20 mouse cellular contexts compared by ENCODE assay signal in the genomic region with DNA sequence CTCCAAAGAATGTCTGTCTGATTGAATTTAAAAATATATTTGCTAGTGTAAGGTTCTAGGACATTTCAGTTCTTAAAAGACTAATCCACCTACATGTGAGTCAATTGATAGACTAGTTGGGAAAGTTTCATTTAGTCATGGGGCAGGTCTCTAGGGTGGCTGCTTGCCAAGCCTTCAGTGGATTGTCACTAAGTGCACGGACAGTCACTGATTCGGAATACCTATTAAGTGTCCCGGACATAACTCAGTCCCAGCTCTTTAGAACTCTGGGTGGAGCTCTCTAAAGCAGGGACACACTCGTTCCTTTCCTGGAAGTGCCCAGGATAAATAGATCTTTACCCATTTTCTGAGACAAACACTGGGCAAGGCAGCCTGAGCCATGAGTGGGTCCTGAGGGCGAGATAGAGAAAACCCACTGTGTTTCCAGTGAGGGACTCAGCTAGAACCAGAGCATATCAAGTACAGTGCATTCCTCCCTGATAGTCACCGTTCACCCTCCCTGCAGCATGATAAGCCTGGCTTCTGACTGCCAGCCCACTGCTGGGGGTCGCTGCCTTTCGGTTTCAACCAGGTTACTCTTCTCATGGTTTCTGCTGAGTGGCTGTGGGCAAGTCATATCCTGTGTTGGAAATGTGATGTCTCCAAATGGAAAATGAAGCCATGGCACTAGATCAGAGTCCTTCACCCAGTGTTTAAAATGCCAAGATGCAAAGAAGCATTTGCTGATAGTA.
A peak's percentile ranks its signal among the peaks of the same experiment; 100 is the strongest.
DNase-seq lines count a peak whose midpoint lies in the region; ATAC-seq and TF ChIP-seq lines count a peak whose summit lies in the region.
"Had no signal": no experiment of that assay in that cellular context is flagged by ENCODE, and none has a peak within 500 bp of the region (broad histone marks: within the 10 kb centered on the region; RNA-seq: fewer than 3 reads in every experiment).

No protein-coding gene starts in this region.

- no peak overlapping the region for H3K27ac ChIP-seq in lung, postnatal 0 days (ENCODE audit: low read length)
- H3K27ac ChIP-seq in heart, postnatal 0 days (ENCODE audit: low read depth), result peak overlapping the region; percentile 75
- H3K27ac ChIP-seq: gastrocnemius, adult 2 months; hindbrain, embryonic 15.5 days; layer of hippocampus, adult 2 months; left cerebral cortex, adult 2 months; limb, embryonic 12.5 days; macrophage; midbrain, embryonic 15.5 days had no signal

- WGBS in lung, postnatal 0 days, result 42% methylated on average over 8 of the region's 8 CpGs
- 21% methylated on average over 8 of the region's 8 CpGs for WGBS in heart, postnatal 0 days

- 0 out of 2 replicates have a peak, but pooled peaks have one; percentile 11 for ATAC-seq in lung, postnatal 0 days
- peak; percentile 69; the same call in 1 of the 2 replicates for ATAC-seq in heart, postnatal 0 days (ENCODE audit: insufficient read depth, low read depth)
- ATAC-seq: midbrain, embryonic 15.5 days had no signal

- no peak overlapping the region for H3K4me3 ChIP-seq in lung, postnatal 0 days (ENCODE audit: low read depth, low read length)
- no peak overlapping the region for H3K4me3 ChIP-seq in heart, postnatal 0 days (ENCODE audit: low read depth, low read length)
- H3K4me3 ChIP-seq: gastrocnemius, adult 2 months; hindbrain, embryonic 15.5 days; layer of hippocampus, adult 2 months; left cerebral cortex, adult 2 months; limb, embryonic 12.5 days; midbrain, embryonic 15.5 days had no signal

- no peak for TF ChIP-seq EP300 in lung, postnatal 0 days (IDR thresholded peaks at IDR 0.05)
- no peak for TF ChIP-seq EP300 in heart, postnatal 0 days (IDR thresholded peaks at IDR 0.05; ENCODE audit: low read depth)

- H3K9ac ChIP-seq in lung, postnatal 0 days (replicated peaks; ENCODE audit: low read depth), result no peak overlapping the region
- no peak overlapping the region for H3K9ac ChIP-seq in heart, postnatal 0 days (replicated peaks; ENCODE audit: low read depth, low read length)
- H3K9ac ChIP-seq: hindbrain, embryonic 15.5 days; limb, embryonic 12.5 days; midbrain, embryonic 15.5 days had no signal

- H3K27me3 ChIP-seq in lung, postnatal 0 days (replicated peaks; ENCODE audit: insufficient read depth, low read length), result no peaks in the 10 kb centered on the region
- no peaks in the 10 kb centered on the region for H3K27me3 ChIP-seq in heart, postnatal 0 days (ENCODE audit: control insufficient read depth, insufficient read depth, low read length)
- H3K27me3 ChIP-seq: hindbrain, embryonic 15.5 days; limb, embryonic 12.5 days; midbrain, embryonic 15.5 days had no signal

- peak; percentile 86 for DNase-seq in heart, adult 11 months
- DNase-seq in heart, adult 9 months (ENCODE audit: low spot score in 2 of 2), result no peak
- DNase-seq in lung, postnatal 0 days (ENCODE audit: low spot score), result peak; percentile 17
- DNase-seq in lung, postnatal 4 days, result no peak
- peak; percentile 68 for DNase-seq in heart, postnatal 0 days (ENCODE audit: low spot score)
- peak; percentile 61 for DNase-seq in naive thymus-derived CD4-positive, alpha-beta T cell, adult 2 months (ENCODE audit: low read depth)
- no peak for DNase-seq in kidney, adult 9 months
- DNase-seq in thymus, postnatal 4 days, result no peak
- DNase-seq: adrenal gland, postnatal 25 days; gastrocnemius, adult 2 months; kidney, adult 11 months; kidney, postnatal 10 days; lung, adult 2 months; thymus, postnatal 14 days had no signal

- H3K4me2 ChIP-seq in lung, postnatal 0 days (replicated peaks; ENCODE audit: low read depth, low read length), result no peak overlapping the region
- H3K4me2 ChIP-seq in heart, postnatal 0 days (ENCODE audit: low read depth, low read length), result peak overlapping the region; percentile 45
- H3K4me2 ChIP-seq: hindbrain, embryonic 15.5 days; limb, embryonic 12.5 days; midbrain, embryonic 15.5 days had no signal

- TF ChIP-seq CTCF in lung, postnatal 0 days (IDR thresholded peaks at IDR 0.05), result no peak
- no peak for TF ChIP-seq CTCF in heart, postnatal 0 days (IDR thresholded peaks at IDR 0.05; ENCODE audit: low read depth)

- H3K4me1 ChIP-seq in lung, postnatal 0 days (ENCODE audit: insufficient read depth, low read depth, low read length), result no peaks in the 10 kb centered on the region; the same call in 1 of the 2 replicates
- H3K4me1 ChIP-seq in heart, postnatal 0 days (ENCODE audit: control insufficient read depth, insufficient read depth), result peaks cover 41% of the 10 kb centered on the region

- no peaks in the 10 kb centered on the region for H3K9me3 ChIP-seq in lung, postnatal 0 days (ENCODE audit: low read length)
- no peaks in the 10 kb centered on the region for H3K9me3 ChIP-seq in heart, postnatal 0 days (replicated peaks; ENCODE audit: control insufficient read depth, low read length)
- H3K9me3 ChIP-seq: hindbrain, embryonic 15.5 days; midbrain, embryonic 15.5 days had no signal

- no peaks in the 10 kb centered on the region for H3K36me3 ChIP-seq in lung, postnatal 0 days (ENCODE audit: insufficient read depth, low read length)
- H3K36me3 ChIP-seq in heart, postnatal 0 days (replicated peaks; ENCODE audit: control insufficient read depth, insufficient read depth, low read length), result no peaks in the 10 kb centered on the region
- H3K36me3 ChIP-seq: hindbrain, embryonic 15.5 days; midbrain, embryonic 15.5 days had no signal

Comparison
In these comparisons a context has a peak if more than half of its experiments do, and no peak if none do; other contexts are left out.
1. DNase-seq: peak in heart, adult 11 months (single experiment), lung, postnatal 0 days (single experiment), heart, postnatal 0 days (single experiment) and naive thymus-derived CD4-positive, alpha-beta T cell, adult 2 months (single experiment); none in heart, adult 9 months (0 of 2), lung, postnatal 4 days (0 of 2), kidney, adult 9 months (single experiment) and thymus, postnatal 4 days (single experiment).